Mouse (Mus musculus) hindbrain, embryonic 12.5 days (tissue): ENCODE results near the gene Gne. TPM values are rescaled to one million over a fixed set of nuclear protein-coding genes. Genes with fewer than 3 reads are reported as not detected.

Experiments
- ATAC-seq: fragments of 200-750 bp; cut with Nextera tagmentation; 2 replicates; pipeline ENCODE4 v1.8.0; 2017; ENCODE audit warnings: moderate TSS enrichment; ENCODE audit not compliant: low FRiP score
- H3K27ac ChIP-seq: fragments of 300-500 bp; sonication (generic); 2 replicates; pipeline ENCODE4 v1.5.1; 2016; ENCODE audit warnings: mild to moderate bottlenecking
- H3K27me3 ChIP-seq: fragments of 300-500 bp; sonication (generic); 2 replicates; pipeline ENCODE4 v1.6.1; 2016; ENCODE audit warnings: mild to moderate bottlenecking
- H3K36me3 ChIP-seq: fragments of 300-500 bp; sonication (generic); 2 replicates; pipeline ENCODE4 v1.6.1; 2016; ENCODE audit warnings: mild to moderate bottlenecking
- H3K4me1 ChIP-seq: fragments of 300-500 bp; sonication (generic); 2 replicates; pipeline ENCODE4 v1.6.1; 2016
- H3K4me2 ChIP-seq: fragments of 300-500 bp; sonication (generic); replicated peaks from 2 replicates; pipeline ENCODE4 v1.6.1; 2016; ENCODE audit warnings: mild to moderate bottlenecking
- H3K4me3 ChIP-seq: fragments of 300-500 bp; sonication (generic); 2 replicates; pipeline ENCODE4 v1.5.1; 2016; ENCODE audit warnings: mild to moderate bottlenecking
- H3K9ac ChIP-seq: fragments of 300-500 bp; sonication (generic); 2 replicates; pipeline ENCODE4 v1.6.1; 2016; ENCODE audit warnings: mild to moderate bottlenecking, moderate library complexity
- H3K9me3 ChIP-seq: fragments of 300-500 bp; sonication (generic); replicated peaks from 2 replicates; pipeline ENCODE4 v1.6.1; 2016; ENCODE audit warnings: mild to moderate bottlenecking
- whole genome bisulfite sequencing: fragments of 180-500 bp; shearing (Covaris S2); methylation state at CpG from one replicate; pipeline ENCODE4 v1.1.7; 2016; 5-methylcytosine and 5-hydroxymethylcytosine counted together
- polyA plus RNA-seq: library from polyadenylated mRNA; unstranded; fragments of >200 nt; fragmentation: Nextera tagmentation; extraction: Ambion mirVana; gene quantifications from 2 replicates; pipeline ENCODE4 v1.2.1, GENCODE M21; 2016

Gene Gne
- polyA plus RNA-seq, 1 experiment from 2014 or later = 24.6 TPM

DNA sequence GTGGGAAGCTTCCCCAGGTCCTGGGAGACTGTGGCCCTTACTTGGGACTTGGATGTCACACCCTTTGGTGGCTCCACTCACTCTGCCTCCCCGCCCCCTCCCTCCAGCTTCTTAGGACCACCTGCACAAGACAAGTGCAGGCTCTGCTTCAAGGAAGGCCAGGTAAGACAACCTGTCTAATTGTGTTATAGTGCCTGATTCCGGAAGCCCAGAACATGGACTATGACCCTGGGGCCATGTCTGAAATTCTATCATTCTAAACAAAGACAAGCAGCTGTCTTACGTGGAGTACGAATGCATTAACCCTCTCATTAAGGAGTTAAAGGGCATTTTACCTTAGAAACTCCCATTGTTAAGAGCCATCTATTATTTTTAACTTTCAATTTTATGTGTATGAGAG is 43.2 kb downstream of the Gne start:
- Histone ChIP-seq H3K36me3 (peaks cover 59% of the 10 kb centered on the region), H3K27ac (no peak overlapping the region), H3K9me3 (no peaks in the 10 kb centered on the region), H3K4me3 (no peak overlapping the region), H3K27me3 (no peaks in the 10 kb centered on the region), H3K9ac (no peak overlapping the region), H3K4me1 (no peaks in the 10 kb centered on the region), H3K4me2 (no peak overlapping the region)
- no peak for ATAC-seq
- WGBS = 95% methylated on average over 4 of the region's 4 CpGs

DNA sequence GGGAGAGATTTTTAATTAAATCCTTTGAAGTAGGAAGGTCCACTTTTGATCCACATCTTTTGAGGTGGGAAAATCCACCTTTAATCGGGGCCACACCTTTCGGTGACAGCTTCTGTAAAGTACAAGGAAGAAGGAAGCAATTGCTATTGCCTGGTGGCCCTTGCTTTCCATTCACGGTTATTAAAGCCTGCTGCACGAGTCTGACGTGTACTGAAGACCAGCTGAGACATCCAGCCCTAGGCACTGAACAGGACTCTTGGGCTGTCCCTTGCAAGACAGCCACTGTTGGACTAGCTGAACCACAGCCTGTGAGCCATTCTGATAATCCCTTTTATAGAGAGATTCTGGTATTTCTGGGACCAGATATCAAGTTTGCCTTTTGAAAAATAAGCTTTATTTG is 47.5 kb downstream of the Gne start:
- Histone ChIP-seq H3K4me1 (no peaks in the 10 kb centered on the region), H3K9me3 (no peaks in the 10 kb centered on the region), H3K36me3 (peaks cover 59% of the 10 kb centered on the region), H3K27me3 (no peaks in the 10 kb centered on the region), H3K9ac (no peak overlapping the region), H3K4me2 (no peak overlapping the region), H3K4me3 (no peak overlapping the region), H3K27ac (no peak overlapping the region)
- WGBS = 74% methylated on average over 5 of the region's 5 CpGs
- no peak for ATAC-seq

DNA sequence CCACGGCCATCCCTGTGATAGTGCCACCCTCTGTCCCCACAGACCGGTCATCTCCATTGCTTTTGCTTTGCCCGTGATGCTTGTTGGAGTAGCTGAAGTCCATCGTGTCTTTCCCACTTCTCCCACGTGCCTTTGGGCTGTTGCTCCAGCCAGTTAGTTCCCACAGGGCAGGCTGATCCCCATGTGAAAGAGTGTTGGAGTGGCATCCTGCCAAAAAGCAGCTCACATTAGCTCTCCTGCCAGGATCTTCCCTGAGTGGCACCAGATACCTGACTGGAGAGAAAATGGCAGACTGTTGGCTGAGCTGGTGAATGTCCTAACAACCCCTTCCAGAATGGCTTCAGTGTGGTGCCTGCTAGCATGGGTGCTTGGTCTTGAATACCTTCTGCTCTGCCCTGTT is 52.5 kb downstream of the Gne start:
- Histone ChIP-seq H3K4me2 (no peak overlapping the region), H3K36me3 (peaks cover 71% of the 10 kb centered on the region), H3K9ac (no peak overlapping the region), H3K27ac (no peak overlapping the region), H3K4me1 (no peaks in the 10 kb centered on the region), H3K27me3 (no peaks in the 10 kb centered on the region), H3K4me3 (no peak overlapping the region), H3K9me3 (no peaks in the 10 kb centered on the region)
- 93% methylated on average over 5 of the region's 5 CpGs for WGBS
- no peak for ATAC-seq

DNA sequence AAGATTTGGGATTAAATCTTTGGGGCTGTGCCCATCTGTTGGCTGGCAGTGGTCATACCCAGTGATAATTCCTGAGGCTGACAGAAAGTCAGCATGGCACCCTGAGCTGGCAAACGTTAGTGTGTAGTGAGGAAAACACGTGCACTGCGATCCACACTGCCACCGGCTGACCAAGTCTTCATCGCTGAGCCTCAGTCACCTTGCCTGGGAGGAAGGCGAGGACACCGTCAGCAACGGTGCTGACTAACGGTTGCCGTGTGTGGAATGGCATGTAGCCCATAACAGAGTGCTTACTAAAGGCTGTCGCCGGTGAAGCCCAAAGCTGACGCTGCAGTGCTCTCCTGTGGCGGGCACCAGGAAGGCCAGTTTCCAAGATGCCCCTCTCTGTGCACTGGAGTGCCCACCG is 54.3 kb downstream of the Gne start:
- no peak overlapping the region for H3K9ac ChIP-seq
- no peaks in the 10 kb centered on the region for H3K9me3 ChIP-seq
- 92% methylated on average over 15 of the region's 15 CpGs for WGBS
- no peak for ATAC-seq
- H3K4me2 ChIP-seq = no peak overlapping the region
- no peaks in the 10 kb centered on the region for H3K4me1 ChIP-seq
- no peak overlapping the region for H3K27ac ChIP-seq
- H3K27me3 ChIP-seq = no peaks in the 10 kb centered on the region
- no peak overlapping the region for H3K4me3 ChIP-seq
- H3K36me3 ChIP-seq = peaks cover 87% of the 10 kb centered on the region

DNA sequence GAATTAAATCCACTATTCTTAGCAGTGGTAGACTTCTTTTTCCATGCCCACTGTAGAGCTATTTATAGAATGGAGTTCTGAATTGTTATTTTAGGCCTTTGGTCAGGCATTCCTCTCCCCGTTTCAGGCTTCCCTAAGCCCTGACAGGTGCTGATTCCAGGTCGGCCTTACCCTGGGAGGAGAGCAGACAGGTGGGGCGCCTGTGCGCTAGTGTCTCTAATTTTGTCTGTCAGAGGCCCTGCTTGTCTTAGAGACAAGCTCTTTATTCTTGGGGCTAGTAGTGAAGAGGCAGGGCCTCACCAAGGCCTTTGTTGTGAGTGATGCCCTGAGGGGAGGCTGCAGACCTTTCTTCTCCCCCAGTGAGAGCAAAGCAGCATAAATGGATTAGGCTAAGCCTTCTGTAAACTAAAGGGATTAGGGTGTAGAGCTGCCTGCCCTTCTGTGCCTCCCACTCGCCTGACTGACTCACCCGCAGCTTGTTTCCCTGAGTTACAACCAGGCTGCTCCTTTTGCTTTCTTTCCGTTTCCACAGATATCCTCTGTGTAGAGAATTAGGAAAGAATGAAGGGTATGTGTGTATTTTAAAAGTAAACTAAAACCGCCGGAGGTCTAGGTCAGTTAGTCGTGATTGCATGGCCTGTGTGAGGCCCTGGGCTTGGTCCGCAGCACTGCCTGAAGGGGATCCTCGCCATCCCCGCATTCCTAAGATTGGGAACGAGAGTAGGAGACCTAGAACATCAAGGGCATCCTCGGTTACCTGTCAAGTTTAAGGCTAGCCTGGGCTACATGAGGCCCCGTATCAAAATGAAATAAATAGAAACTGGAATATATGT is 55.5 kb downstream of the Gne start:
- WGBS = 55% methylated on average over 16 of the region's 16 CpGs
- H3K4me2 ChIP-seq = no peak overlapping the region
- no peaks in the 10 kb centered on the region for H3K4me1 ChIP-seq
- H3K9ac ChIP-seq = no peak overlapping the region
- no peaks in the 10 kb centered on the region for H3K9me3 ChIP-seq
- H3K36me3 ChIP-seq = peaks cover 95% of the 10 kb centered on the region
- no peak overlapping the region for H3K27ac ChIP-seq
- no peak overlapping the region for H3K4me3 ChIP-seq
- no peaks in the 10 kb centered on the region for H3K27me3 ChIP-seq
- no peak for ATAC-seq

DNA sequence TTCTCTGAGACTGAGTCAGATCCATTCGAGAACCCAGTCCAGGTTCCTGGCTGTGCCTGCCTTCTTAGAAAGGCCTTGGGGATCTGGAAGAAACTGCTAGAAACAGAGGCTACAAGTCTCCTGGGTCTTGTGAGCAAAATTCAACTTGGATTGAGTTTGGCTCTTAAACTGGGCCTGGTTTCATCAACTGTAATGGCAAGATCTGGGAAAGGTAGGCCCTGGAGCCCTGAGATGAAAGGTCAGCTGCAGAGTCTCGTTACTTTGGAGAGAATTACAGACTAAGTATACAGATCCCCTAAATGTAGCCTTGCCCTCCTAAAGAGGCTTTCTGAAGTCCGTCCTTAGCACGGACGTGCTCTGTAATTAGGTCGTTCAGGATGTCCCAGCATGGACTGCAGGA is 58.4 kb downstream of the Gne start:
- WGBS = 96% methylated on average over 6 of the region's 6 CpGs

DNA sequence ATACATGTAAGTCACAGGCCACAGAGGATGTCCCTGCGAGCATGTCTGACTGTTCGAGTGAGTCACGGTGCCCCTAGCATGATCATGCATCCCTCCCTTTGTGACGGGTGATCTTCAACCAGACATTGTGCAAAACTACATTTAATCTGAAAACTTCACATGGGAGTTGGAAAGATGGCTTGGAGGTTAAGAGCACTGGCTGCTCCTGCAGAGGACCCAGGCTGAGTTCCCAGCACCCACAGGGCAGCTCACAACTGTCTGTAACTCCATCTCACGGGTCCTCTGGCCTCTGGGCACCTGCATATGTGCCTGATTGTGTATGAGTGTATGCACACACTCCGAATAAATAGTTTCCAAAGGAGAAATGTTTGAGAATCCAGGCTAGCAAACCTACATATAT is 59.7 kb downstream of the Gne start:
- Histone ChIP-seq H3K36me3 (peaks cover 97% of the 10 kb centered on the region), H3K9ac (no peak overlapping the region), H3K27ac (no peak overlapping the region), H3K4me3 (no peak overlapping the region), H3K9me3 (no peaks in the 10 kb centered on the region), H3K27me3 (no peaks in the 10 kb centered on the region), H3K4me1 (no peaks in the 10 kb centered on the region), H3K4me2 (no peak overlapping the region)
- ATAC-seq = no peak
- WGBS = 98% methylated on average over 6 of the region's 6 CpGs

More for the DNA sequence above, 58.4 kb downstream of the Gne start:
- Histone ChIP-seq H3K27ac (no peak overlapping the region), H3K9ac (no peak overlapping the region), H3K27me3 (no peaks in the 10 kb centered on the region), H3K9me3 (no peaks in the 10 kb centered on the region), H3K4me2 (no peak overlapping the region), H3K4me1 (no peaks in the 10 kb centered on the region), H3K4me3 (no peak overlapping the region), H3K36me3 (peaks cover 97% of the 10 kb centered on the region)
- no peak for ATAC-seq

DNA sequence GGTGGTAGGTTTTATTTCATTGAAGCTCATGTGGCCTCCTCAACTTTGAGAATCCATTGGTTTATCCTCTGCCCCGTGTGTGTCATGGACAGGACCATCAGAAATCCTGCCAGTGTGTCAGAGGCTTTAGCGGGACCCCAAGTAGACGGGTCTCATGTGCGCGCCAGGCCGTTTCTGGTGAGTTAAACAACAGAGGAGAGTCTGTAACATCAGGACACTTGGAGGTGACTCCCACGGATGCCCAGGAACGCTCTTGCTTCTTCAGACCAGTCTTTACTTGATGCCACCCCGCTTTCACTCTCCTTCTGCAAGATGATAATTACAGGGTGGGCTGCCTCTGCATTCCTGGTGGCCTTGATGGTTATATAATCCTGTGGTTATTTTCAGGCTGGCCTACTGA is 60.3 kb downstream of the Gne start:
- Histone ChIP-seq H3K9me3 (no peaks in the 10 kb centered on the region), H3K27ac (no peak overlapping the region), H3K9ac (no peak overlapping the region), H3K36me3 (peaks cover 98% of the 10 kb centered on the region), H3K4me2 (no peak overlapping the region), H3K4me3 (no peak overlapping the region), H3K4me1 (no peaks in the 10 kb centered on the region), H3K27me3 (no peaks in the 10 kb centered on the region)
- no peak for ATAC-seq
- 97% methylated on average over 9 of the region's 9 CpGs for WGBS

DNA sequence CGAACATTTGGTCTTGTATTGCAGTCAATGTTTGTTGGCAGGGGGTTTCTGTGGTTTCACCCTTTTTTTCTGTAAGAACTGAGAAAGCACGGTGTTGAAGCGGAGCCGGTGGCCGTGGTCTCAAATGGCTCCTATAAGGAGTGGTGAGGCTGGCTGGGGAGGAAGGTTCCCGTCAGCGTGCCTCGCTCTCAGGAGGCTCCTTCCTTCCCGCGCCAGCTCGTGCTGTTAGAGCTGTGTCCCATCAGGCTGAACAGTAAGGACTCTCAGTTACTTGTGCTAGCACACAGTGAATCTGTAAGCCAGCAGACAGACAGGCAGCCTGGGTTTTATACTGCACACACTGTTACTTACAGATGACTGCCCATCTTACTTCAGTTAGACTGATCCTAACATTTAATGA is 61.2 kb downstream of the Gne start:
- Histone ChIP-seq H3K9ac (no peak overlapping the region), H3K4me3 (no peak overlapping the region), H3K9me3 (no peaks in the 10 kb centered on the region), H3K27me3 (no peaks in the 10 kb centered on the region), H3K36me3 (peaks cover 92% of the 10 kb centered on the region), H3K4me2 (no peak overlapping the region), H3K27ac (no peak overlapping the region), H3K4me1 (no peaks in the 10 kb centered on the region)
- WGBS = 95% methylated on average over 11 of the region's 11 CpGs
- ATAC-seq = no peak

DNA sequence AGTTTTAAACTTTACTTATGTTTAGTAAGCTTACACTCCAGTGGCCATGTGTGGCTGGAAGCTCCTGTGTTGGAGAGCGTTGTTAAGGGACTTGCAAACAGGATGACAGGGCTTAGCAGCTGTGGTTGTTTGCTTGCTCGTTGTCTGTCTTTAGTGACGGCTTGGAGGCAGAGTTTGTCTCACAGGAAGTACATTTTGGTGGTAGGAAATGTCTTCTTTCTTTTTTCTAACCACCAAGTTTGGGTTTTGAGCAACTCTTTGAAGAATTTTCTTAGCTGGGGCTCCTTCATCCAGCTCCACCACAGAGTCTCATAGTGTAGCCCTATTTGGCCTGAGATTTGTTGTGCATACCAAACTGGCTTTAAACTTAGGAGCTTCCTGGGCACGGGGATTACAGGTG is 61.7 kb downstream of the Gne start:
- H3K9ac ChIP-seq = no peak overlapping the region
- no peaks in the 10 kb centered on the region for H3K27me3 ChIP-seq
- peaks cover 88% of the 10 kb centered on the region for H3K36me3 ChIP-seq
- no peak for ATAC-seq
- no peak overlapping the region for H3K27ac ChIP-seq
- no peak overlapping the region for H3K4me3 ChIP-seq
- WGBS = 88% methylated on average over 4 of the region's 4 CpGs
- no peaks in the 10 kb centered on the region for H3K4me1 ChIP-seq
- H3K4me2 ChIP-seq = no peak overlapping the region
- H3K9me3 ChIP-seq = no peaks in the 10 kb centered on the region

DNA sequence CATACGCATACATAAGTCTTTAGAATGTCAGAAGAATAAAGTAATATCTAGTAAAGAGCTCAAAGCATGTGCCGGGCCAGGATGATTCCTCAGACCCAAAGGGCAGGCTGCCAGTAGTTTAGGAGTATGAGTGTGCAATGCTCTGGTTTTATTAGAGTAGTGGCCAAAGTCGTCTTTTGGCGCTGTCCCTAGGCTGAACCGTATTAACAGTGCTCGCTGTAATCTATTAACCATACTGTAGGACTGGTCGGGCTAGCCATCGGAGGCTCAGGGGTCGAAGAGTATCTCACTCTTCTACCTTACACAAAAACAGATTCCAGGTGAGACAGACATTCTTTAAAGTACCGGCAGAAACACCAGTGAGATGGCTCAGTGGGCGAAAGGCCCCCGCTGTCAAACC is 67.2 kb downstream of the Gne start:
- Histone ChIP-seq H3K4me2 (no peak overlapping the region), H3K4me3 (no peak overlapping the region), H3K27ac (no peak overlapping the region), H3K27me3 (no peaks in the 10 kb centered on the region), H3K9ac (no peak overlapping the region), H3K36me3 (peaks cover 35% of the 10 kb centered on the region), H3K4me1 (peaks cover 15% of the 10 kb centered on the region), H3K9me3 (no peaks in the 10 kb centered on the region)
- 98% methylated on average over 12 of the region's 12 CpGs for WGBS
- ATAC-seq = no peak

DNA sequence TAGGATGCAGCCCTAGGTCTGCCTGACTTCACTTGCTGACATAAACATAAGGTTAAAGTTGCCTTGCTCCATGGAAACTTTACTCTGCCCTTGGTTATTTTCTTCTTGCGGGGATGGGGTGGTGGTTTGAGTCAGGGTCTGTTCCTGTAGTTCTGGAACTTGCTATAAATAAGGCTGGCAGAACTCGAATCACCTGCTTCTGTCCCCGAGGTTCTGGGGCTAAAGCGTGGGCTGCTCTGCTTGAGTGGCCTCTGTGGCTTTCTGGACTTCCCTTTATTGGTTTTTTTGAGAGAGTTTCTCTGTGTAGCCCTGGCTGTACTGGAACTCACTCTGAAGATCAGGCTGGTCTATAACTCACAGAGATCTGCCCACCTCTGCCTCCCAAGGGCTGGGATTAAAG is 67.9 kb downstream of the Gne start:
- Histone ChIP-seq H3K36me3 (peaks cover 27% of the 10 kb centered on the region), H3K4me2 (no peak overlapping the region), H3K27me3 (no peaks in the 10 kb centered on the region), H3K9me3 (no peaks in the 10 kb centered on the region), H3K9ac (no peak overlapping the region; the same call in 1 of the 2 replicates), H3K4me1 (peaks cover 15% of the 10 kb centered on the region), H3K4me3 (no peak overlapping the region), H3K27ac (no peak overlapping the region)
- no peak for ATAC-seq
- 90% methylated on average over 4 of the region's 4 CpGs for WGBS

DNA sequence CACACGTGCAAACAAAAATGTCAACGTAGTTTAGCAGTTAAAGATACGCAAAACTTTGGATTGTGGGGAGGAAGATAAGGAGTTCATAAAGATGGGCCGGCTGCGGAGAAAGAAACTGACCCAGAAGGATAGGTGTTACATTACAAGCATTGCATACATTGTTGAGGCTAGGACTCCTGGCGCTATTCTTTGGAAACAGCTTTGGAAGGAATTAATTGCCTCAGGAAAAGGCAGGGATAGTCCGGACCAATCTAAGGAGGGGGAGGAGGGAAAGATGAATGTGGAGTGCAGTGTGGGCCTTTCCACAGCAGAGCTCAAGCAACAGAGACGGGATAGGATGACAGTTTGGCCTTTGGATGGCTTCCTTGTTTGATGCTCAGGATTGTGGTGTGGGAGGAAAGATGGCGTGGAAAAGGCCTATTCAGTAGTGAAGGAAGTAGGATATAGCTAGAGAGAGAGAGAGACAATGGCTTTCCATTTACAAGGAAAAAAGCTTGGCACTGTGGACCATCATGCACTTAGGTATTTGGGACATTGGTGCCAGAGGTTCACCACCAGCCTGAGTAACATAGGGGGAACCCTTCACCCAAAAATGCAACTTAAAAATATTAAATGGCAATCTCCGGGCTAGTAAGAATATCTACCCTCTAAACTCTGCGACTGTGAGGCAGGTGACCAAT is 70.4 kb downstream of the Gne start:
- Histone ChIP-seq H3K4me2 (peak overlapping the region; percentile 99), H3K9me3 (no peaks in the 10 kb centered on the region), H3K27me3 (no peaks in the 10 kb centered on the region), H3K27ac (no peak overlapping the region), H3K9ac (peak overlapping the region; percentile 93), H3K4me3 (peak overlapping the region; percentile 98), H3K36me3 (peaks cover 2% of the 10 kb centered on the region), H3K4me1 (peaks cover 15% of the 10 kb centered on the region)
- ATAC-seq = no peak
- WGBS = 30% methylated on average over 11 of the region's 11 CpGs
